19 mouse cellular contexts compared by ENCODE assay signal in the genomic region with DNA sequence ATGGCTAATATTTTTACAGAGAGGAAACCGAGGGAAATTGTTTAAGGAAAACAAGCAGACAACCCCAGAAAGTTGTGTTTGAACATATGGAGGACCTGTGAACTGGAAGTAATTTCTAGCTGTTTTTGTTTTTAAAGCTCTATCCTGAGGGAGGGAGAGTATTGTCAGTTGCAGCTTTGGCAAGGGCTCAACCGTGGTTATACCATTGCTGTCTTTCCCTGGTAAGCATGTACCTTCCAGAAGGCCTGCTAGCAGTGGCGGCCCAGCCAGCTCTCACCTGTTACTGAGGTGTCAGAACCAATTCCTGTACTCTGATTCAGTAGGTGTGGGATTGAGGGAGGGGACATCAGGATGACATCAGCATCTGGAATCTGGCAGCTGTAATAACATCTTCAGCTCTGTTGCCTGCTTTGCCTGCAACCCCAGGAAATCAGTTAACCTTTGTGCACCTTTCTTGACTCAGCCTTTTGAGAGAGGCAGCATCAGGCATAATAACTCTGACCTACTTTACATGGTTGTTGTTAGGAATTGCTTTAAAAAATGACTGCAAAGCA.
DNase-seq lines count a peak whose midpoint lies in the region; TF ChIP-seq lines count a peak whose summit lies in the region.
"Had no signal": no experiment of that assay in that cellular context is flagged by ENCODE, and none has a peak within 500 bp of the region (broad histone marks: within the 10 kb centered on the region; RNA-seq: fewer than 3 reads in every experiment).

No protein-coding gene starts in this region.

- WGBS in liver, adult 2 months, result 74% methylated on average over 3 of the region's 3 CpGs

- H3K4me3 ChIP-seq in gastrocnemius, adult 2 months, result no peak overlapping the region
- no peak overlapping the region for H3K4me3 ChIP-seq in liver, adult 2 months (ENCODE audit: insufficient read depth, low read depth, low read length)
- H3K4me3 ChIP-seq: embryonic facial prominence, embryonic 13.5 days; forebrain, embryonic 12.5 days; heart, embryonic 13.5 days; hindbrain, embryonic 12.5 days; limb, embryonic 10.5 days; liver, embryonic 15.5 days had no signal

- no peak for TF ChIP-seq CTCF in gastrocnemius, adult 2 months (IDR thresholded peaks at IDR 0.05)
- no peak for TF ChIP-seq CTCF in liver, adult 2 months (IDR thresholded peaks at IDR 0.05; ENCODE audit: low read depth, low read length)

- DNase-seq in gastrocnemius, adult 2 months, result no peak
- DNase-seq in gastrocnemius, postnatal 25 days, result no peak
- peak; percentile 33 for DNase-seq in liver, adult 2 months (ENCODE audit: extremely low read depth, low read depth, low spot score)
- no peak for DNase-seq in liver
- DNase-seq in embryo, embryonic 10 days (ENCODE audit: low spot score), result peak; percentile 69
- no peak for DNase-seq in lung, postnatal 4 days
- no peak for DNase-seq in layer of hippocampus, adult 9-11 months
- DNase-seq in heart, adult 18-20 months, result no peak
- DNase-seq: adrenal gland, adult 2 months; kidney, adult 18-20 months; lung, postnatal 14 days; right cerebral cortex, postnatal 4 days; thymus, postnatal 14 days had no signal

- H3K4me1 ChIP-seq in liver, adult 2 months (ENCODE audit: control insufficient read depth, insufficient read depth, low read length), result peaks cover 4% of the 10 kb centered on the region; the same call in 1 of the 2 replicates
- H3K4me1 ChIP-seq: liver, embryonic 15.5 days had no signal

- peak overlapping the region; percentile 36 for H3K27ac ChIP-seq in gastrocnemius, adult 2 months
- no peak overlapping the region for H3K27ac ChIP-seq in liver, adult 2 months (replicated peaks; ENCODE audit: insufficient read depth, low read depth, low read length)
- H3K27ac ChIP-seq: embryonic facial prominence, embryonic 13.5 days; forebrain, embryonic 12.5 days; heart, embryonic 13.5 days; hindbrain, embryonic 12.5 days; limb, embryonic 10.5 days; liver, embryonic 15.5 days had no signal

- no peak overlapping the region for H3K9ac ChIP-seq in liver, adult 2 months (ENCODE audit: low read depth, low read length)
- H3K9ac ChIP-seq: embryonic facial prominence, embryonic 13.5 days; forebrain, embryonic 12.5 days; heart, embryonic 13.5 days; hindbrain, embryonic 12.5 days; liver, embryonic 15.5 days had no signal

- no peaks in the 10 kb centered on the region for H3K36me3 ChIP-seq in liver, adult 2 months (ENCODE audit: control insufficient read depth, insufficient read depth, low read length)
- H3K36me3 ChIP-seq: embryonic facial prominence, embryonic 13.5 days; forebrain, embryonic 12.5 days; heart, embryonic 13.5 days; hindbrain, embryonic 12.5 days; limb, embryonic 10.5 days; liver, embryonic 15.5 days had no signal

- intact Hi-C loops in gastrocnemius, adult 2 months (cut with DNase I), result no loop called here

- TF ChIP-seq POLR2A in liver, adult 2 months (IDR thresholded peaks at IDR 0.05; ENCODE audit: extremely low read depth, insufficient read depth, low read length), result no peak

- peaks cover 12% of the 10 kb centered on the region for H3K79me2 ChIP-seq in liver, adult 2 months (ENCODE audit: control insufficient read depth, insufficient read depth, low read length)

- H3K27me3 ChIP-seq in liver, adult 2 months (ENCODE audit: control insufficient read depth, insufficient read depth, low read length), result no peaks in the 10 kb centered on the region
- H3K27me3 ChIP-seq: embryonic facial prominence, embryonic 13.5 days; forebrain, embryonic 12.5 days; heart, embryonic 13.5 days; hindbrain, embryonic 12.5 days; liver, embryonic 15.5 days had no signal

Comparison
In these comparisons a context has a peak if more than half of its experiments do, and no peak if none do; other contexts are left out.
1. DNase-seq: peak in liver, adult 2 months (single experiment) and embryo, embryonic 10 days (single experiment); none in gastrocnemius, adult 2 months (single experiment), gastrocnemius, postnatal 25 days (single experiment), liver (single experiment), lung, postnatal 4 days (0 of 2), layer of hippocampus, adult 9-11 months (single experiment) and heart, adult 18-20 months (0 of 2).